Mouse (Mus musculus) erythroid progenitor cell, adult 5-6 weeks (primary cell): ENCODE results near the gene Pdgfra. TPM values are rescaled to one million over a fixed set of nuclear protein-coding genes. Genes with fewer than 3 reads are reported as not detected.

Experiments used
- ATAC-seq: replicated peaks from 2 replicates; pipeline ENCODE4 v1.8.0; 2016; ENCODE audit warnings: moderate number of reproducible peaks, mild to moderate bottlenecking, moderate TSS enrichment, inconsistent platforms; ENCODE audit not compliant: poor library complexity, low FRiP score, severe bottlenecking
- total RNA-seq, 2 experiments: library from RNA; stranded (forward) in 1 of 2; stranded (reverse) in 1 of 2; fragments of 150-400 nt in 1 of 2; fragments of 186-747, 209-891 nt in 1 of 2; gene quantifications; 2 replicates each; pipeline versions ENCODE4 v1.2.3 to v1.2.4; 2015 to 2017; ENCODE audit warnings: low replicate concordance in 2 of 2

Gene Pdgfra
- total RNA-seq, 2 experiments from 2014 or later: 0.42 TPM; not detected in 1

- no peak for ATAC-seq
These were observed 2.6 kb downstream of the Pdgfra start for GRCm38 (mm10) chr5:75154621-75155235.

- ATAC-seq: no peak
These were observed 3.2 kb downstream of the Pdgfra start for GRCm38 (mm10) chr5:75155281-75155680.

GRCm38 (mm10) chr5:75155741-75156553 is 3.9 kb downstream of the Pdgfra start:
- ATAC-seq: no peak

- 0 out of 2 replicates have a peak, but pooled peaks have one; percentile 37 for ATAC-seq
These were observed 4.5 kb downstream of the Pdgfra start for GRCm38 (mm10) chr5:75156554-75157036.

GRCm38 (mm10) chr5:75157038-75157437 is 4.9 kb downstream of the Pdgfra start:
- 0 out of 2 replicates have a peak, but pooled peaks have one; percentile 60 for ATAC-seq

GRCm38 (mm10) chr5:75160530-75161170 is 8.6 kb downstream of the Pdgfra start:
- ATAC-seq: no peak

GRCm38 (mm10) chr5:75161586-75161985 is 9.5 kb downstream of the Pdgfra start:
- no peak for ATAC-seq

GRCm38 (mm10) chr5:75163289-75163951 is 11.3 kb downstream of the Pdgfra start:
- ATAC-seq: no peak

- ATAC-seq: no peak
These were observed 12.6 kb downstream of the Pdgfra start for GRCm38 (mm10) chr5:75164688-75165087.

- ATAC-seq: no peak
These were observed 17.7 kb downstream of the Pdgfra start for GRCm38 (mm10) chr5:75169837-75170236.

- ATAC-seq: no peak
These were observed 19.8 kb downstream of the Pdgfra start for GRCm38 (mm10) chr5:75171859-75172258.

- no peak for ATAC-seq
These were observed 27.2 kb downstream of the Pdgfra start for GRCm38 (mm10) chr5:75179249-75179648.

- ATAC-seq: no peak
These were observed 27.7 kb downstream of the Pdgfra start for GRCm38 (mm10) chr5:75179726-75180290.

- ATAC-seq: no peak
These were observed 31.6 kb downstream of the Pdgfra start for GRCm38 (mm10) chr5:75183653-75184052.

GRCm38 (mm10) chr5:75184112-75184511 is 32.0 kb downstream of the Pdgfra start:
- no peak for ATAC-seq

GRCm38 (mm10) chr5:75184693-75185235 is 32.7 kb downstream of the Pdgfra start:
- ATAC-seq: no peak

GRCm38 (mm10) chr5:75185584-75185983 is 33.5 kb downstream of the Pdgfra start:
- no peak for ATAC-seq

GRCm38 (mm10) chr5:75189319-75189987 is 37.4 kb downstream of the Pdgfra start:
- ATAC-seq: no peak

GRCm38 (mm10) chr5:75193107-75193506 is 41.0 kb downstream of the Pdgfra start:
- ATAC-seq: no peak
